Mouse (Mus musculus) liver, postnatal 0 days (tissue): ENCODE results near the gene Rbfox3.

Source experiments
- CTCF ChIP-seq: sonication (generic); IDR thresholded peaks from 2 replicates; pipeline ENCODE4 v1.5.1; 2016; ENCODE audit warnings: antibody characterized with exemption, low read depth
- EP300 ChIP-seq: IDR thresholded peaks from 2 replicates; pipeline ENCODE4 v1.6.1; 2016; ENCODE audit warnings: antibody characterized with exemption, low read depth, mild to moderate bottlenecking

DNA sequence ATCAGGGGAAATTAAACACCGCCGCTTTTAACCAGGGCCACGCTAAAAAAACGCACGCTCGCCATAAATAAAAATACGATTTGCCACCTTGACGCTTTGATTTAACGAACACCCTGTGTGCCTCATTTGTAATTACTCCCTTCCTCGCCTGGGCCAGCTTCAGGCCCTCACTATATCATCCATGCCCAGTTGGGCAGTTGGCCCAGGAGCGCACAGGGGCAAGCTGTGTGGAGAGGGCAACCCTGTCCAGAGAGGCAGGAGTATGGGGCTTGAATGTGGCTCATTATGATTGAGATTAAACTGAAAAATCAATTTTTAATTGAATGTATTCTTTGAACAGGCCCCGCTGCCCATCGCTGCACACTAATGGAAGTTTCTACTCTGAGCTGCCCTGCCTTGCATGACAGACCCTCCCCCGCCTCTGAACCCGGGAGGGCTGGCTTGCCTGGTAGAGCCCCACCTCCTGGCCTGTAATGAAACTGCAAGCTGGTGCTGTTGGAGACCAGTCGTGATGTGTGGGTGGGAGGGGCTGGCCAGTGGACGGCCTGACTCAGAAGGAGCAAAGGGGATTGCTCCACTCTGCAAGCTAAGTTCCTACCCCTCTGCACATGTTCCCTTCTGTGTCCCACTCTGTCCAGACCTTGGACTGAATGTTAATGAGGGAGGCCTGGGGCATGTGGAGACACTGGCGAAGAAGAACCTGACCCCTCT, 376.9 kb downstream of the Rbfox3 start:
- peak; percentile 62 for TF ChIP-seq CTCF
- no peak for TF ChIP-seq EP300
